Mouse (Mus musculus) MN1 (cell line): ENCODE data around the gene Nampt.

Experiments used
- DNase-seq: peaks from one replicate; pipeline ENCODE4 v3.0.0-alpha.2; 2016; ENCODE audit warnings: low spot score

Nampt gene

GRCm38 (mm10) chr12:32901005-32901404 lies 81.7 kb downstream of the Nampt start:
- no peak for DNase-seq
